Mouse (Mus musculus): ENCODE results near the gene Gm9767.

Gm9767 gene

DNA sequence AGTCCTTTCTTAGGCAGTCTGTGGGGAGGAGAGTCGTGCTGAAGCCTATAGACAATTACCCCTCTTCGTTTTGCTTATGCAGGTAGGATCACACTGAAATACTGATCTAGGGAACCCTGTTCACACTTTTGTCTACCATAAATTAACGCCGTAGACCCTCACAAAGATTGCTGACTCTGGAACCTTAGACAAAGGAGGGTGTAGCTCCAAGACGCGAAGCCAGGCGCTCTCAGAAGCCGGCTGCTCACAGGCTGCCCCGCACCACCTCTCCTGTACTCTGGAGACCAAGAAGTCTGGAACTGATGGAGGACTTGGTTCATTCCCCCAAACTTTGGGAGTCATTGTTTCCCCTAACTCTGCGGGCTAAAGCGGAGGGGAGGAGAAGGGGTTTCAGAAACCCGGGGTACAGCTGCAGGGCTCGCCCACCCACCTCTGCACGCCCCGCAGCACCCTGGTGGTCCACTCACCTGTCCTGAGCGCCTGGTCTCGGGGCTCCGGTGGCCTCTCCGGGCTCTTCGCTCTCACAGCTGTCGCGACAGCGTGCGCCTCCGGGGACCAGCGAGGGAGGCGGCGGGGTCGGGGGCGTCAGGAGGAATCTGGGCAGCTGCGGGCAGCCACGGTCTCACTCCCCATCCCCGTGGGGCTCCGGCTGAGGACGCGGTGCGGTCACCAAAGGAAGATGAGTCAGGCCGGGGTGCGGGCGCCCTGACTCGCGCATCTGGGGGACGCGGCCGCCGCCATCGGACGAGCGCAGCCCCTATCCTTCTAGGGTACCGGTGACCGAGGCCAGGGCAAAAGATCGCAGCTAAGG is at the start of gene Gm9767:
Gene Gm9767 (plus strand): TSS at position 585 of the 811 bp plus-strand sequence.
- no peak for DNase-seq (ENCODE audit: low read depth)

DNA sequence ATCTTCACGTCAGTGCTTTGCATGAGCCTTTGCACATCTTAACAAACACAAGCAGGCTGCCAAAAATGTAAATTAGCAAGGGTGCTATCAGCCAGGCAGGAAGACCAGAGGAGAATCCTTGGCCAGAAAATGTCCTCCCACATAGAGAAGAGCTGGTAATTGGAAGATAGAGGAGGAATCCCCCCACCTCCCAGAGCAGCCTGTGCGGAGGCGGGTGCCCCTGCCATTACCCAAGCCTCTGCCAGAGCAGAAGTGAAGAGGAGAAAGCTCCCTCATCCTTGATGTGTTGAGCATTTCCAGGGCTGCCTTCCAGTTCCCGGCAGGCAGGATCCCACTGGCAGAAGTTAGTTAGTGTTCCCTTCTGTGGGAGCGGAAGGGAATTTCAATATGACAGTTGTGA is 43.1 kb upstream of the Gm9767 start:
- DNase-seq (ENCODE audit: low read depth), result no peak

DNA sequence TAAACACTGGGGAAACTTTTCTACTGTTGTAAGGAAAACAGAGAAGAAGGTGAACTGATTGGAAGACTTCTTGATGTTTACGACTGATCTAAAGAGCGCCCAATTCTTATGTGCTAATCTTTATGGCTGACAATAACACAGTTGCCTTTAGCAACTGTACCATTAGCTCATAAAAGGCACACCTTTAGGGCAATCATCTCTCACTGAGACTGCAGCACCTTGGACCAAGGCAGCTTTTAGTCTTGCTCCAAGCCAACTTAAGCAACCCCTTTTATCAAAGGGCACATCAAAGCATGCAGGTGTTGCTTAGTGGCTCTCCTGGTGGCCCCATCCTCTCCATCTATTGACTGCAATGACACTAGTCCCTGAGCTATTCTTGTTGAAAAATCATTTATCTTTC is 26.9 kb upstream of the Gm9767 start:
- DNase-seq (ENCODE audit: low read depth), result no peak

- no peak for DNase-seq (ENCODE audit: low read depth)
Observed at GRCm38 (mm10) chr10:26059662-26060307, 18.3 kb upstream of the Gm9767 start.

GRCm38 (mm10) chr10:26063071-26063470 is 15.0 kb upstream of the Gm9767 start:
- peak; percentile 51 for DNase-seq (ENCODE audit: low read depth)

DNA sequence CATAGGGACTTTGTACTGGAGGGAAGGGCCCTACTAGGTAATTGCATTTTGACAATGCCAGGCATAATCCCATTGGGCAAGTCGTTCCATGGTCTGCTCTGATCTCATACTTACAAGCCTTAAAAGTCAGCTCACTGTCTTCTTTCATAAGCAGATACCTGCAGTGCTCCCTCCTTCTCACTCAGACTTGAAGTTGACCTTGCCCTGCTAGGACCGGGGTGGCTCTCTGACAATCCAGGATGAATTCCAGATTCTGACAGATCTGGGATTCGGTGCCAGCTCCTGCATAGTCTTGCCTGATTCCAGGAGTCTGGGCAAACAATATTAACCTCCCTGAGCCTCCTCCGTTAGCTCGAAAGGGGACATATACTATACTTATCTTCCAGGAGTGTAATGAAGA is 6.1 kb upstream of the Gm9767 start:
- no peak for DNase-seq (ENCODE audit: low read depth)

DNA sequence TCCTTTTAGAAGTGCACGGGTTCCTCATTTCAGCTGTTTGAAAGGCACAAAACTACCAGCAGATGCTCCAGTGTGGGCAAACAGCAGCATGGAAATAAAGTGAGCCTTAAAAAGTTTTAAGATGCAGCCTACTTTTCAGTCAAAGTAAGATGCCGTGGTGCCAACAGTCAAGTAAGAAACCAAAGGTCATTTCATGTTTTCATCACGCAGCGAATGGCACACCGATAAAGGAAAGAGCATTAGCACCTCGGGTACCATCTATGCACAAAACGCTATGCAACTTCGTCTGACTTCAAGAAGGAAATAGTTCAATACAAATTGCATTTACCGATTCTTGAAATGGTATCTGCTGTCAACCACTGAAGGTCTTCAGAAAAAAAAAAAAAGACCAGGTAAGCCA is 1.1 kb upstream of the Gm9767 start:
- no peak for DNase-seq (ENCODE audit: low read depth)

DNA sequence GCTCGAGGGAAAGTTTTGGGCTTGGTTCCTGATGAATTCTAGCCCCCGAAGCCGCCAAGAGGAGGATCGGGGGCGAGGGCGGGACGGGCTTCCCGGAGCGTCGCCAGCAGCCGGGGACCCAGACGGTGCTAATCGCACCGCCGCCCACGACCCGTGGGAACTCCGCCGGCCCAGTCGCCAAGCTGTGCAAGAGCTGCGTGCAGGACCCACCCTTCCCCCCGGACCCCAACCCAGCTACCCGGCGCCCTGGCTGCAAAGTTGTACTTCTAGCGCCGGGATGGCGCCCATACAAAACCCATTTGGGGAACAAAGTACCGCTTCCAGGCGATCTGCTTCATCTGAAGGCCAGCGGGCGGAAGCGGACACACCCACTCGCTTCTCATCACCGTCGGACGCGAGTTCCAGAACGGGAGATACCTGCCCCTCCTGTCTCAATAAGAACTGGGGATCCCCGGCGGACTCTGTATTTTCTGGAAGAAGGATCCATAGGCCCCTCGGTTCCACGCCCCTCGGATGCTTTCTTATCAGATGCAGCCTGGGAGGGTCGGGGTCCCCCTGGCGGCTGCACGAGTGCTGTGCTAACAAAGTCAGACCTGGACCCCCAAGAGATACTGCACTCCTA is 577 bp downstream of the Gm9767 start, which contains the start of gene Tmem200a:
Gene Tmem200a (minus strand): TSS at position 532 of the 622 bp plus-strand sequence.
- DNase-seq (ENCODE audit: low read depth), result no peak

GRCm38 (mm10) chr10:26079678-26080077 is 1.6 kb downstream of the Gm9767 start:
- DNase-seq (ENCODE audit: low read depth), result peak; percentile 4

- DNase-seq (ENCODE audit: low read depth), result peak; percentile 9
Observed at GRCm38 (mm10) chr10:26082081-26082480, 4.0 kb downstream of the Gm9767 start.

DNA sequence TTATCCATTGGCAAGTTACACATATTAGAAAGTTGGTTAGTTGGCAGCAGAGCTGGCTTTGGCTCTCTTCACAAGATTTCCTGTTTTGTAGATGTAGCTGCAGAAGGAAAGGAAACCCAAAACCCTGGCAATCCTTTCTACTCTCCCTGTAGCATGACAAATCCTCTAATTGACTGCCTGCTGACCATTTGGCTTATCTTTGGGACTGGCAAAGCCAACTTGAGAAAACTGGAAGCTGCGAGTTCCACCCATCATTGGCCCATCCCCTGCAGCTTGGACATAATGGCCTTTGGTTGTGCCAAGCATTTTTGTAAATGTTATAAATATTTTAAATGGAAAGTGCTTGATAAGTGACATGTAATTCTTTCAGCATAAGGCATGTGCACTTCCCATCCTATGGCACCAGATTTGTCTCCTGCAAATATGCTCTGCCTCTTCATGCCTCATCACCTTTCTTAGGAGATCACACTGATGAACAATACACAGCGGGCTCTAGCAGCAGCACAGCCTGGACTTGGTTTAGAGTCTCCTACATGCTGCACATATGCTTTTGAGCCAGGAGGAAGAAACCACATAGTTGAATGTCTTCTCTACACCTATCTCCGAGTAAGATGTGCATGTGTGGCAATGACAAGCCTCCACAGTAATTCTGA is 25.4 kb downstream of the Gm9767 start:
- DNase-seq (ENCODE audit: low read depth), result no peak

DNA sequence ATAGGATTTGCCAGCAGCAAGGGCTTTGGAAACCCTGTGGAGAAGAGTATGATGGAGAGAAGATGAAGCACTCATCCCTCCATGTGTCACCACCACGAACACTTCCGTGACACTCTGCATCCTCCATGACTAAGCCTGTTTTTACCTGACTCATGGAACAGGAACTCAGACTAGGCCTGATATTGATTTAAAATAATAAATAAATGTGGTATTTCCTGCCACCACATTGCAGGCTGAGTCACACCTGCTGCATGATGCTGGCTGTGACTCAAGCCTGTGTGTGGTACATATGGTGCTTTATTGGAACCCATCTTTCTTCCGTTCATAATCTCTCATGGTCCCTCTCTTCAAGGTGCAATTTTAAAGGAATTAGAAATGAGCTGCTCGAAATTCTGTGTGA is 36.4 kb downstream of the Gm9767 start:
- peak; percentile 49 for DNase-seq (ENCODE audit: low read depth)

GRCm38 (mm10) chr10:26119067-26119821 is 41.2 kb downstream of the Gm9767 start:
- DNase-seq (ENCODE audit: low read depth), result no peak

- no peak for DNase-seq (ENCODE audit: low read depth)
Observed at GRCm38 (mm10) chr10:26119822-26120183, 41.7 kb downstream of the Gm9767 start.

All from 416B (cell line).